Mouse (Mus musculus): ENCODE results near the gene Itga9.

DNA sequence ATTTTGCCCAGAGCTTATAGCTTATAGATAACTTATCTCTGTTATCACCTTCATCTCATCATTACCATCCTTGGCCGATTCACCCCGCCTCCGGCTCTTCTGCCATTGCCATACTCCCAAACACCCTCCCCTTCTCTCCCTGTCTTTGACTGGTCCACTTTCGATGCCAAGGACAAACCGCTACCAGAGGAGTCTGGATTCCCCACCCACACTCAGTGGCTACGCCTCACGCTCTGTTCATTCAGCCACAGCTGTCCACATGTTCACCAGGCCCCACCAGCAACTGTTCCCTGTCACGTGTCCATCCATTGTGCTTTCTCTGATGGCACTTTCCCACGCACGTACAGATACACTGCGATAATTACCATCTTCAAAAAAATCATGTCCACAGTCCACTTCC, 195.9 kb downstream of the Itga9 start:
- TF ChIP-seq POLR2A (IDR thresholded peaks at IDR 0.05; ENCODE audit: insufficient read depth, low read depth, low read length) (no peak), CTCF (IDR thresholded peaks at IDR 0.05; ENCODE audit: insufficient read depth, low read depth, low read length) (no peak)

All from olfactory bulb, adult 2 months (tissue).